Mouse (Mus musculus) heart, embryonic 14.5 days (tissue): ENCODE data around the gene Cyth1. TPM values are rescaled to one million over a fixed set of nuclear protein-coding genes. Genes with fewer than 3 reads are reported as not detected.

Experiments
- ATAC-seq: fragments of 200-750 bp; cut with Nextera tagmentation; 2 replicates; pipeline ENCODE4 v1.8.0; 2017; ENCODE audit warnings: low read depth, moderate TSS enrichment; ENCODE audit not compliant: insufficient number of reproducible peaks, insufficient read depth, low FRiP score
- H3K27ac ChIP-seq, 2 experiments: fragments of 200-500 bp in 1 of 2; fragments of 300-500 bp in 1 of 2; sonication (generic) in 1 of 2; replicated peaks in 1 of 2; 2 replicates each; pipeline ENCODE4 v1.5.1; 2012 to 2014; ENCODE audit warnings: low read depth in 2 of 2, low read length in 2 of 2, control low read depth in 1 of 2, mild to moderate bottlenecking in 1 of 2, mixed read lengths in 1 of 2; ENCODE audit not compliant: control insufficient read depth in 1 of 2, insufficient read depth in 1 of 2
- H3K27me3 ChIP-seq: fragments of 300-500 bp; sonication (generic); 2 replicates; pipeline ENCODE4 v1.6.1; 2014; ENCODE audit warnings: mild to moderate bottlenecking, low read length, control low read depth; ENCODE audit not compliant: control insufficient read depth, insufficient read depth
- H3K36me3 ChIP-seq: fragments of 300-500 bp; sonication (generic); 2 replicates; pipeline ENCODE4 v1.6.1; 2014; ENCODE audit warnings: mild to moderate bottlenecking, control low read depth, low read length, mixed read lengths; ENCODE audit not compliant: control insufficient read depth, insufficient read depth
- H3K4me1 ChIP-seq, 2 experiments: fragments of 200-500 bp in 1 of 2; fragments of 300-500 bp in 1 of 2; sonication (generic) in 1 of 2; 2 replicates each; pipeline ENCODE4 v1.6.1; 2012 to 2014; ENCODE audit warnings: low read length in 2 of 2, control low read depth in 1 of 2, mixed read lengths in 1 of 2; ENCODE audit not compliant: control insufficient read depth in 2 of 2, insufficient read depth in 2 of 2
- H3K4me2 ChIP-seq: fragments of 300-500 bp; sonication (generic); 2 replicates; pipeline ENCODE4 v1.6.1; 2014; ENCODE audit warnings: mild to moderate bottlenecking, low read length
- H3K4me3 ChIP-seq, 2 experiments: fragments of 200-500 bp in 1 of 2; fragments of 300-500 bp in 1 of 2; sonication (generic) in 1 of 2; 2 replicates each; pipeline ENCODE4 v1.5.1; 2012 to 2014; ENCODE audit warnings: low read length in 2 of 2, mild to moderate bottlenecking in 2 of 2, control low read depth in 1 of 2, low read depth in 1 of 2, moderate library complexity in 1 of 2; ENCODE audit not compliant: control insufficient read depth in 1 of 2, insufficient read depth in 1 of 2
- H3K9ac ChIP-seq: fragments of 300-500 bp; sonication (generic); 2 replicates; pipeline ENCODE4 v1.6.1; 2014; ENCODE audit warnings: mild to moderate bottlenecking, low read length
- H3K9me3 ChIP-seq: fragments of 300-500 bp; sonication (generic); 2 replicates; pipeline ENCODE4 v1.6.1; 2016; ENCODE audit warnings: low read length, control low read depth; ENCODE audit not compliant: control insufficient read depth
- WGBS: fragments of 180-500 bp; shearing (Covaris S2); extraction: QIAGEN DNeasy Blood & Tissue Kit; methylation state at CpG from one replicate; pipeline ENCODE4 v1.1.7; 2014; 5-methylcytosine and 5-hydroxymethylcytosine counted together
- polyA plus RNA-seq: library from polyadenylated mRNA; unstranded; fragments of >200 nt; fragmentation: Nextera tagmentation; extraction: Ambion mirVana; gene quantifications from 2 replicates; pipeline ENCODE4 v1.2.1, GENCODE M21; 2014

Gene Cyth1
- polyA plus RNA-seq, 1 experiment from 2014 or later, result 15.9 TPM

GRCm38 (mm10) chr11:118146446-118146845, 101.9 kb downstream of the Cyth1 start:
- no peak for ATAC-seq
- no peaks in the 10 kb centered on the region for H3K27me3 ChIP-seq
- no peak overlapping the region for H3K9ac ChIP-seq
- peaks cover 30 to 33% of the 10 kb centered on the region in 2 experiments for H3K4me1 ChIP-seq
- H3K4me3 ChIP-seq, result no peak overlapping the region
- peak overlapping the region in 1 of 2 experiments; percentile 61; a peak in 2 of 4 replicates for H3K27ac ChIP-seq
- WGBS, result 91% methylated on average over 10 of the region's 10 CpGs
- H3K36me3 ChIP-seq, result no peaks in the 10 kb centered on the region
- H3K9me3 ChIP-seq, result 0 out of 2 replicates have a peak, but pooled peaks cover 2% of the 10 kb centered on the region
- H3K4me2 ChIP-seq, result peak overlapping the region; percentile 34; the same call in 1 of the 2 replicates

- Histone ChIP-seq H3K4me2 (peak overlapping the region; percentile 34; the same call in 1 of the 2 replicates), H3K4me3 (peak overlapping the region in 1 of 2 experiments; percentile 6; a peak in 1 of 4 replicates), H3K9ac (no peak overlapping the region; the same call in 1 of the 2 replicates), H3K27me3 (no peaks in the 10 kb centered on the region), H3K27ac (peak overlapping the region; percentile 35 to 61), H3K9me3 (no peaks in the 10 kb centered on the region), H3K4me1 (peaks cover 26 to 27% of the 10 kb centered on the region in 2 experiments), H3K36me3 (no peaks in the 10 kb centered on the region)
- ATAC-seq, result 0 out of 2 replicates have a peak, but pooled peaks have one; percentile 24
- WGBS, result 61% methylated on average over 16 of the region's 16 CpGs
Observed at GRCm38 (mm10) chr11:118145771-118146351, 102.5 kb downstream of the Cyth1 start.

- Histone ChIP-seq H3K27me3 (no peaks in the 10 kb centered on the region), H3K4me1 (peaks cover 22 to 23% of the 10 kb centered on the region in 2 experiments), H3K27ac (no peak overlapping the region), H3K36me3 (no peaks in the 10 kb centered on the region), H3K4me3 (no peak overlapping the region), H3K9ac (no peak overlapping the region), H3K9me3 (no peaks in the 10 kb centered on the region), H3K4me2 (no peak overlapping the region)
- WGBS, result 84% methylated on average over 4 of the region's 4 CpGs
- no peak for ATAC-seq
Observed at GRCm38 (mm10) chr11:118145092-118145491, 103.3 kb downstream of the Cyth1 start.

- H3K9me3 ChIP-seq, result 0 out of 2 replicates have a peak, but pooled peaks cover 1% of the 10 kb centered on the region
- ATAC-seq, result no peak
- no peaks in the 10 kb centered on the region for H3K36me3 ChIP-seq
- H3K4me2 ChIP-seq, result no peak overlapping the region
- H3K27ac ChIP-seq, result no peak overlapping the region
- no peak overlapping the region for H3K4me3 ChIP-seq
- 90% methylated on average over 4 of the region's 4 CpGs for WGBS
- no peaks in the 10 kb centered on the region for H3K27me3 ChIP-seq
- H3K9ac ChIP-seq, result no peak overlapping the region
- peaks cover 10 to 11% of the 10 kb centered on the region in 2 experiments for H3K4me1 ChIP-seq
Observed at GRCm38 (mm10) chr11:118143731-118144130, 104.7 kb downstream of the Cyth1 start.

- H3K4me2 ChIP-seq, result no peak overlapping the region
- WGBS, result 27% methylated on average over 7 of the region's 7 CpGs
- no peaks in the 10 kb centered on the region for H3K36me3 ChIP-seq
- 0 out of 2 replicates have a peak, but pooled peaks cover 5% of the 10 kb centered on the region for H3K9me3 ChIP-seq
- no peak overlapping the region; the same call in 1 of the 2 replicates for H3K9ac ChIP-seq
- H3K27ac ChIP-seq, result no peak overlapping the region
- H3K4me3 ChIP-seq, result no peak overlapping the region
- no peak for ATAC-seq
- peaks cover 10 to 11% of the 10 kb centered on the region in 2 experiments for H3K4me1 ChIP-seq
- H3K27me3 ChIP-seq, result no peaks in the 10 kb centered on the region
Observed at GRCm38 (mm10) chr11:118142547-118143165, 105.7 kb downstream of the Cyth1 start.

- Histone ChIP-seq H3K36me3 (no peaks in the 10 kb centered on the region), H3K4me2 (no peak overlapping the region), H3K27me3 (no peaks in the 10 kb centered on the region), H3K4me3 (no peak overlapping the region), H3K4me1 (peaks cover 13% of the 10 kb centered on the region in 2 experiments), H3K9ac (no peak overlapping the region), H3K27ac (no peak overlapping the region), H3K9me3 (0 out of 2 replicates have a peak, but pooled peaks cover 5% of the 10 kb centered on the region)
- 73% methylated on average over 10 of the region's 10 CpGs for WGBS
- no peak for ATAC-seq
Observed at GRCm38 (mm10) chr11:118140771-118141565, 107.4 kb downstream of the Cyth1 start.

GRCm38 (mm10) chr11:118138347-118138746, 110.0 kb downstream of the Cyth1 start:
- Histone ChIP-seq H3K9ac (no peak overlapping the region), H3K9me3 (0 out of 2 replicates have a peak, but pooled peaks cover 5% of the 10 kb centered on the region), H3K4me2 (no peak overlapping the region), H3K27me3 (no peaks in the 10 kb centered on the region), H3K36me3 (no peaks in the 10 kb centered on the region), H3K4me3 (no peak overlapping the region), H3K27ac (no peak overlapping the region), H3K4me1 (peaks cover 22 to 25% of the 10 kb centered on the region in 2 experiments)
- 94% methylated on average over 6 of the region's 6 CpGs for WGBS
- ATAC-seq, result no peak
